Mouse (Mus musculus) midbrain, embryonic 16.5 days (tissue): ENCODE results near the gene Arhgap32. TPM values are rescaled to one million over a fixed set of nuclear protein-coding genes. Genes with fewer than 3 reads are reported as not detected.
"Not testable (repeated sequence)": the region's sequence is repeated elsewhere in the genome, so short reads cannot be mapped to it uniquely, and the experiment has no call there.

ENCODE experiments used
- ATAC-seq: fragments of 200-750 bp; cut with Nextera tagmentation; 2 replicates; pipeline ENCODE4 v1.8.0; 2017; ENCODE audit warnings: moderate TSS enrichment
- H3K27ac ChIP-seq: fragments of 300-500 bp; sonication (generic); 2 replicates; pipeline ENCODE4 v1.5.1; 2014; ENCODE audit warnings: mild to moderate bottlenecking, low read length, mixed read lengths
- H3K27me3 ChIP-seq: fragments of 300-500 bp; sonication (generic); 2 replicates; pipeline ENCODE4 v1.6.1; 2014; ENCODE audit warnings: low read depth, low read length, mixed read lengths; ENCODE audit not compliant: control insufficient read depth, insufficient read depth
- H3K36me3 ChIP-seq: fragments of 300-500 bp; sonication (generic); 2 replicates; pipeline ENCODE4 v1.6.1; 2014; ENCODE audit warnings: mild to moderate bottlenecking, low read length, moderate library complexity, mixed read lengths; ENCODE audit not compliant: control insufficient read depth, insufficient read depth
- H3K4me1 ChIP-seq: fragments of 300-500 bp; sonication (generic); 2 replicates; pipeline ENCODE4 v1.6.1; 2014; ENCODE audit warnings: mild to moderate bottlenecking, low read length, mixed read lengths; ENCODE audit not compliant: control insufficient read depth, insufficient read depth
- H3K4me2 ChIP-seq: fragments of 300-500 bp; sonication (generic); 2 replicates; pipeline ENCODE4 v1.6.1; 2014; ENCODE audit warnings: mild to moderate bottlenecking, low read length, mixed read lengths
- H3K4me3 ChIP-seq: fragments of 300-500 bp; sonication (generic); 2 replicates; pipeline ENCODE4 v1.5.1; 2014; ENCODE audit warnings: low read depth, mild to moderate bottlenecking, low read length, moderate library complexity, mixed read lengths
- H3K9ac ChIP-seq: fragments of 300-500 bp; sonication (generic); 2 replicates; pipeline ENCODE4 v1.6.1; 2014; ENCODE audit warnings: low read depth, low read length, mixed read lengths
- H3K9me3 ChIP-seq: fragments of 300-500 bp; sonication (generic); replicated peaks from 2 replicates; pipeline ENCODE4 v1.6.1; 2014; ENCODE audit warnings: mild to moderate bottlenecking, low read length, mixed read lengths; ENCODE audit not compliant: control insufficient read depth, poor library complexity, severe bottlenecking
- WGBS: fragments of 180-500 bp; shearing (Covaris S2); extraction: QIAGEN DNeasy Blood & Tissue Kit; methylation state at CpG from one replicate; pipeline ENCODE4 v1.1.7; 2014; 5-methylcytosine and 5-hydroxymethylcytosine counted together
- polyA plus RNA-seq: library from polyadenylated mRNA; unstranded; fragments of >200 nt; fragmentation: Nextera tagmentation; extraction: Ambion mirVana; gene quantifications from 2 replicates; pipeline ENCODE4 v1.2.1, GENCODE M21; 2015

Arhgap32 gene
- polyA plus RNA-seq, 1 experiment from 2014 or later, result 11.3 TPM

GRCm38 (mm10) chr9:32120162-32120561, 4.2 kb downstream of the Arhgap32 start:
- Histone ChIP-seq H3K4me1 (peaks cover 7% of the 10 kb centered on the region; the same call in 1 of the 2 replicates), H3K27me3 (no peaks in the 10 kb centered on the region), H3K36me3 (no peaks in the 10 kb centered on the region), H3K9ac (no peak overlapping the region), H3K4me3 (no peak overlapping the region), H3K27ac (no peak overlapping the region), H3K4me2 (no peak overlapping the region), H3K9me3 (no peaks in the 10 kb centered on the region)
- no peak for ATAC-seq
- 93% methylated on average over 1 of the region's 1 CpGs for WGBS

GRCm38 (mm10) chr9:32121271-32121670, 5.3 kb downstream of the Arhgap32 start:
- not testable (repeated sequence) for H3K36me3 ChIP-seq, H3K9me3 ChIP-seq, H3K4me1 ChIP-seq, H3K9ac ChIP-seq, H3K4me3 ChIP-seq, H3K27me3 ChIP-seq, ATAC-seq, H3K4me2 ChIP-seq, H3K27ac ChIP-seq
- 95% methylated on average over 13 of the region's 13 CpGs for WGBS

GRCm38 (mm10) chr9:32136195-32136594, 20.3 kb downstream of the Arhgap32 start:
- Histone ChIP-seq H3K27me3 (no peaks in the 10 kb centered on the region), H3K27ac (no peak overlapping the region), H3K36me3 (no peaks in the 10 kb centered on the region), H3K4me2 (no peak overlapping the region), H3K9ac (no peak overlapping the region), H3K4me1 (peaks cover 2% of the 10 kb centered on the region; the same call in 1 of the 2 replicates), H3K4me3 (no peak overlapping the region), H3K9me3 (no peaks in the 10 kb centered on the region)
- ATAC-seq, result no peak

GRCm38 (mm10) chr9:32136680-32137295, 20.9 kb downstream of the Arhgap32 start:
- H3K4me2 ChIP-seq, result no peak overlapping the region

GRCm38 (mm10) chr9:32137697-32138426, 21.9 kb downstream of the Arhgap32 start:
- Histone ChIP-seq H3K4me2 (no peak overlapping the region), H3K9me3 (no peaks in the 10 kb centered on the region), H3K4me1 (peaks cover 2% of the 10 kb centered on the region; the same call in 1 of the 2 replicates), H3K27me3 (no peaks in the 10 kb centered on the region), H3K27ac (no peak overlapping the region), H3K4me3 (no peak overlapping the region), H3K36me3 (no peaks in the 10 kb centered on the region), H3K9ac (no peak overlapping the region)
- 75% methylated on average over 14 of the region's 14 CpGs for WGBS
- 0 out of 2 replicates have a peak, but pooled peaks have one; percentile 46 for ATAC-seq

More at GRCm38 (mm10) chr9:32136680-32137295, 20.9 kb downstream of the Arhgap32 start:
- no peaks in the 10 kb centered on the region for H3K9me3 ChIP-seq
- no peak overlapping the region for H3K4me3 ChIP-seq
- no peak overlapping the region for H3K9ac ChIP-seq
- H3K27me3 ChIP-seq, result no peaks in the 10 kb centered on the region
- whole genome bisulfite sequencing, result 68% methylated on average over 11 of the region's 11 CpGs
- ATAC-seq, result 0 out of 2 replicates have a peak, but pooled peaks have one; percentile 29
- no peak overlapping the region for H3K27ac ChIP-seq
- no peaks in the 10 kb centered on the region for H3K36me3 ChIP-seq
- H3K4me1 ChIP-seq, result peaks cover 2% of the 10 kb centered on the region; the same call in 1 of the 2 replicates

- H3K4me2 ChIP-seq, result no peak overlapping the region
- no peaks in the 10 kb centered on the region for H3K27me3 ChIP-seq
- H3K9me3 ChIP-seq, result no peaks in the 10 kb centered on the region
- H3K36me3 ChIP-seq, result no peaks in the 10 kb centered on the region
- no peak overlapping the region for H3K4me3 ChIP-seq
- peaks cover 2% of the 10 kb centered on the region; the same call in 1 of the 2 replicates for H3K4me1 ChIP-seq
- H3K27ac ChIP-seq, result no peak overlapping the region
- H3K9ac ChIP-seq, result no peak overlapping the region
- WGBS, result 97% methylated on average over 5 of the region's 5 CpGs
- no peak for ATAC-seq
Observed at GRCm38 (mm10) chr9:32138616-32139015, 22.7 kb downstream of the Arhgap32 start.

GRCm38 (mm10) chr9:32139641-32140040, 23.7 kb downstream of the Arhgap32 start:
- no peak for ATAC-seq
- WGBS, result 84% methylated on average over 5 of the region's 5 CpGs
- H3K36me3 ChIP-seq, result no peaks in the 10 kb centered on the region

GRCm38 (mm10) chr9:32142834-32143233, 26.9 kb downstream of the Arhgap32 start:
- WGBS, result 77% methylated on average over 3 of the region's 3 CpGs
- H3K9me3 ChIP-seq, result no peaks in the 10 kb centered on the region

More at GRCm38 (mm10) chr9:32139641-32140040, 23.7 kb downstream of the Arhgap32 start:
- Histone ChIP-seq H3K9me3 (no peaks in the 10 kb centered on the region), H3K9ac (no peak overlapping the region), H3K4me2 (no peak overlapping the region), H3K4me3 (no peak overlapping the region), H3K4me1 (peaks cover 2% of the 10 kb centered on the region; the same call in 1 of the 2 replicates), H3K27me3 (no peaks in the 10 kb centered on the region), H3K27ac (no peak overlapping the region)

GRCm38 (mm10) chr9:32143451-32143850, 27.5 kb downstream of the Arhgap32 start:
- ATAC-seq, result no peak
- Histone ChIP-seq H3K36me3 (no peaks in the 10 kb centered on the region), H3K27ac (no peak overlapping the region), H3K9ac (no peak overlapping the region), H3K4me3 (no peak overlapping the region), H3K4me2 (no peak overlapping the region), H3K9me3 (no peaks in the 10 kb centered on the region), H3K27me3 (no peaks in the 10 kb centered on the region), H3K4me1 (no peaks in the 10 kb centered on the region)
- WGBS, result 92% methylated on average over 3 of the region's 3 CpGs

More at GRCm38 (mm10) chr9:32142834-32143233, 26.9 kb downstream of the Arhgap32 start:
- Histone ChIP-seq H3K4me2 (no peak overlapping the region), H3K9ac (no peak overlapping the region), H3K27ac (no peak overlapping the region), H3K36me3 (no peaks in the 10 kb centered on the region), H3K4me1 (no peaks in the 10 kb centered on the region), H3K4me3 (no peak overlapping the region), H3K27me3 (no peaks in the 10 kb centered on the region)
- ATAC-seq, result no peak
